Mouse (Mus musculus) heart, adult 18-20 months (tissue): Measurements from ENCODE around the gene Gm42906. TPM values are rescaled to one million over a fixed set of nuclear protein-coding genes. Genes with fewer than 3 reads are reported as not detected.

ENCODE experiments used
- DNase-seq, 2 experiments: peaks; one replicate each; pipeline ENCODE4 v3.0.0; 2021 to 2022; ENCODE audit warnings: mixed read lengths in 1 of 2
- total RNA-seq, 2 experiments: library from RNA; stranded (reverse); gene quantifications; 2 replicates each; pipeline ENCODE4 v1.2.3; 2021

The Gm42906 gene
- total RNA-seq, 2 experiments from 2014 or later, result 1.7 TPM; not detected in 1

DNA sequence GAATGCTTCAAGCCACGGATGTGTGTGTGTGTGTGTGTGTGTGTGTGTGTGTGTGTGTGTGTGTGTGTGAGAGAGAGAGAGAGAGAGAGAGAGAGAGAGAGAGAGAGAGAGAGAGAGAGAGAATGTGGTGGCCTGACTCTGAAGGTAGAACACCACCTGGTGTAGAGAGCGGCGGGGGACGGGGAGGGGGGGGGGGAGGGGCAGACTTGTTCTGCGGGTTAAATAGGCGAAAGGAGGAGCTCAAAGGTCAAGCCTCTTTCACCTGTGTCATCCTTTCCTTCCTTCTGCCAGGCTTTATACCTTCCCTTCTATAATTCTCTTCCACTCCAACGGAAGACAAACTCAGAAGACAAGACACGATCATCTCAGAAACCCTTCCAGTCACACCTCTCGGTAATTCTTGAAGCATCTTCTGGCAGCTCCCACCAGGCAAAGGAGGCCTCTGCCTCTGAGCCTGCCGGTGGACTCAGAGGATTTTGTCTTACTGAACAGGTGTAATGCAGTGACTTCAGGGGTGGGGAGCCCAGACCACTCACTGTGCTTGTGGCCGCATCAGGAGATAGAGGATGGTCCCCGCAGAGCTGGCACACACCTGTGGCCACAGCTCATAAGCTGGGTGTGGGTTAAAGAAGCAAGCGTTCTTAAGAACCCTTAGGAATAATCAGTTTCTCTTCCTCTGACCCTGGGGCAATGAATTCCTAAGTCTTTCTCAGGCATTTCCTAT, 195.2 kb downstream of the Gm42906 start:
- DNase-seq, result no peak

DNA sequence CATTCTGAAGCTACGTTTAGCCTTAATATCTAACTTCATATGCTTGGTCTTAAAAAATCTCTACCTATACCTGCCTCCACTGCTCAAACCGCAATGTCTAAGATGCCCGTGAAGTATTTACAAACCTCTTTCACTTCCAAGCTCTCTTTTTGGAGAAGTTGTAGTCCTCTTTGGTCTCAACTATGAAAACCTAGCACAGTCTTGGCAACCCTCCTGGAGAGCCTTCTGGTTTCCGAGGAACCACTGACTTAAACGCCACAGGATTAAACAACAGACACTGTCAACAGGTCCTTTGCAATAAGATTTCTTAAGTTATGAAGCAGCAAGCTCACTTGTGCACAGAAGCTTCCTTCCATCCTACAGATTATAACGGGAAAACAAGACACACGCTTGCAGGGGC, 196.1 kb downstream of the Gm42906 start:
- no peak for DNase-seq

DNA sequence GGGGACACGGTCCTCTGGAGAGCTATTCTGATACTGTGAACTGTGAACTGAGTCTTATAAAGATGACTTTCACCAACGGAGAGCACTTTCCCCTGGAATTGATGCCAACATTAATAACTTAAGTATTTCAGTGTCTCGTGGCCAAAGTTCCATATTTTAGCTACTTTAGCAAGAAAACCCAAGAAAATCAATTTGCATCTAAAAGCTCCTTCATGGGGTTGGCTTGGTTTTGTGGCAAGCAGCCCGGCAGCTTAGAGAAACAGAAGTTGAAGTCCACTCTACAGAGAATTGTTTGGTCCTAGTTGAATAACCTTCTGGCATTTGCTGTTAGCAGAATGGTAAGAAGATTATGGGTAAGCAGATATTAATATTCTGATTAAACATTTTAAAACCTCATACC, 196.6 kb downstream of the Gm42906 start:
- no peak for DNase-seq

DNA sequence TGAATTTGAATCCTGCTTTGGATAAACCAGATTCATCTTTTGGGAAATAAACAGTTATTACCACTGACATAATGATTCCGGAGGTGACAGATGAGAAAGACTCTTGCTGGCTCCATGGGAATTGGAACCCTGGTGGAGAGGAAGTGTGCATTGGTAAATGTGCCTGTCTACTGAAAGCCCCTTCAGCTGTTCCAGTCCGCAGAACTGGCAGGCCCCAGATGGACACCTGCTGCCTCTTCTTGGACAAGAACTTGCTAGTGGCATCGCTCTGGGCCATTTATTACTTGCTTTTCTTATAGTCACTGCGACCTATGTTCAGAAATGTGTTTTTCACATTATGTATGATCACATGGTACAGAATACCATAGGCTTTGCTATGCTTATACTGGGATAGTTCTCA, 197.5 kb downstream of the Gm42906 start:
- DNase-seq, result no peak

DNA sequence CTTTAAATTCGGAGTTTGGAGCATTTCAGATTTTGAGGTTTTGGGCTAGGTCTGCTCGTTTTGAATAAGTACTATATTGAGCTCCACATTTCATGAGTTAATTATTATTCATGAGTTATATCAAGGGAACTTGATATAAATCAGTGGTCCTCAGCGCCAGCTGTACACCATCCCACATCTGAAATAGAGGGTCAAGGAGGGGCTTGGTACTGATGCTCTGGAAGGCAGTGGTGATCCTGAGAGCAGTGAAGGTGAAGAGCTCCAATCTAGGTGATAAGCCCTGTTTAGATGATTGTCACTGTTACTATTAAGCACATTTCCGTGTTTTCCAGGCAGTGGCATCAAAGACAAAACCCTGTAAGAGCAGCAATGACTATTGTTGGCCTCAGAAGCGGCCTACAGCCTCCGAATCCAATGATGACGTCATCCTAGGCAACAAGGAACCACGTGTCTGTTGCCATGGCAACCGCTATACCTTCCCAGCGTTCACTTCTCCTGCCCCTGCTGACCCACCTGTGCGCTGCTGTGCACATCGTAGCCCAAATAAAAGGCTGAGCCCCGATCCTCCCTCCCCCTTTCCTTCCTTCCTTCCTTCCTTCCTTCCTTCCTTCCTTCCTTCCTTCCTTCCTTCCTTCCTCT, 199.5 kb downstream of the Gm42906 start:
- DNase-seq, result no peak

DNA sequence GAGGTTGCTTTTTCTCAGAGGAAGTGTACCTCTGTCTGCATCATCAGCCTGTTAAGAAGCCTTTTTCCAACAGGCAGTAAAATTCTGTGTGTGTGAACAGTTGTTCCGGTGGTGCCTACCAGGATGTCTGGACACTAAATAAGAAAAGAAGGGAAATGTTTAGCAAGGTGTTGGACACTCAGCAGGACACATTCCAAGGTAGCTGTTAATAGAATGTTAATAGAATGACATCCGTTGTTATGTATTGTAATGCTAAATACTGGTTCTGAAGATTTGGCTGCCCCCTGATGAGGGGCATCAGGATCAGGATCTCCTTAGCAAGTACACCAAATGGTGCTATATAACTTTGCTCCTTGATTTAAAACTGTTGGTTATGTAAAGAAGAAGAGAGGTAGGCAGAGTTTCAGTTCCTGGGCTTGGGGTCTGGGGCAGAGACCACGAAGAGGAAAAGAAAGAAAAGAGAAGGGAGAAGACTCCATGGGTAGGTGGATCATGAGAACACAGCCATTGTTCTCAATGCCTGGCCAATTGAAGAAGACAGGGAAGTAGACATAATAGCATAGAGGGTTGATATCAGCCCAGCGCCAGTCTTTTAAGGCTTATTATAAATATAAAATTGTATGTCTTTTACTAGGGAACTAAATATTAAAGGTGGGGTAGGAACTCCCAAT, 204.1 kb downstream of the Gm42906 start:
- DNase-seq, result no peak

DNA sequence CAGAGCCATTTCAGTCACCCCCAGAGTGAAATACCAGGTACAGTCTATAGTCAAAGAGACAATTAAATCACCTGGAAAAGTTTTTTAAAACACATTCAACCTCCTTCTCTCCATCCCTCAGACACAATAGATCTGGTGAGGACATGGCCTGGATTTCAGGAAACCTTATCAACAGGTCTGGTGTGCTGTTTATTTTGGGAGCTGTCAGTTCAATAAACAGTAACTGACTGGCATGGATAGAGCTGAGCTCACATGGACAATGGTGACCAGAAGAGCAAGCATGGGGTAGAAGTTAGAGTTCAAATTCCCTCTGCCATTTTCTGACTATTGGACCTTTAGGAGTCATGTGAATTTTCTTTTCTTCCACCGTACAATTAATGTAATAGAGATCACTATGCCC, 205.2 kb downstream of the Gm42906 start:
- DNase-seq, result no peak

DNA sequence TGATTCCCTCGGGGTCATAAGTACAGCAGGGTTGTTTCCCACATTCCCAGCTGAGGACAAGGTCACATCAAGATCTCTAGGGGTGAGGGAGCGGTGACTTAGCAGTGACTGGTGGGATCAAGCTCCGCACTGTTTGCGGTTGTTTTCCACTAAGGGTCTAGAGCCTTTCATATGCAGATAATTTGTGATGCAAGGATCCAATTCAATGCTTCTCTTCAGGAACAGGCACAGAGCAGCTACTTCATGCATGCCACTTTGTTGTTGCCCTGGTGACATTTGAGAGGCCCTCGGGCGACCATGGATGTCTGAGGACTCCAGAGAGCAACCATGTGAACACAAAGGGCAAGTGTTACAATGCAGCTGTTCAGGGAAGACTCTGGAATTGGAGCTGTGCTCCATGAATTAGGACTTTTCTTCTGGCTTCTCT, 209.3 kb downstream of the Gm42906 start:
- DNase-seq, result peak in 1 of 2 experiments; percentile 54

DNA sequence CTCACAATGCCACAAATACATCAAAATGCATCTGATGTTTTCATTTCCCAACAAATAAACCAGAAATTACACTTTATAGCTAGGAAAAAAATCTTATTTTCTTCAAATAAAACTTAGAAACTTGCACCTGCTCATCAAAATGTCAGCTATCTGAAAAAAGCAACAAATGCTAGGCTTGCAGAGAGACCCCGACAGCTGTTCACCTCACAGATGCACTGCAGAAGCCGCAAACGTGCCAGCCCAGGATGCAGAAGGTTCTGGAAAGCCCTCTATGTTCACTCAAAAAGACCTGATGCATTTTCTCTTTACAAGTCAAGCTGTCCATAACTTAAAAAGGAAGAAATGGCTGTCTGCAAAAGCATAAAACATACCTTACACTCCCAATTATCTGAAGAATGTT, 214.9 kb downstream of the Gm42906 start:
- DNase-seq, result no peak

DNA sequence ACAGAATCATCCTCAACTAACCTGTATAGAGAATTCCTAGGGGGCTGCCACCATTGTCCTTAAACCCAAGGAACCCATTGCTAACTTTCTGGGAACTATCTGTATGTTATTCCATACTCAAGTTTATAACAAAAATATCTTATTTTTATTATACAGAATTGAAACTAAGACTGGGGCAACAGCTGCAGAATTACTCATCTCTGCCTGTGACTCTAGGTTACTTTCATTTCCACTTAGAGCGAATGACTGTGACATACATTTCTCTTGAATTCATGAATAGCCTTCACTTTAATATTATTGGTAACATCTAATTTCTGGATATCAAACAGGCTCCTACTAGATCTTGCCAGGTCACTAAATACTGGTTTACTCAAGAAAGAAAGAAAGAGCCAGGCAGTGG, 217.1 kb downstream of the Gm42906 start:
- no peak for DNase-seq

DNA sequence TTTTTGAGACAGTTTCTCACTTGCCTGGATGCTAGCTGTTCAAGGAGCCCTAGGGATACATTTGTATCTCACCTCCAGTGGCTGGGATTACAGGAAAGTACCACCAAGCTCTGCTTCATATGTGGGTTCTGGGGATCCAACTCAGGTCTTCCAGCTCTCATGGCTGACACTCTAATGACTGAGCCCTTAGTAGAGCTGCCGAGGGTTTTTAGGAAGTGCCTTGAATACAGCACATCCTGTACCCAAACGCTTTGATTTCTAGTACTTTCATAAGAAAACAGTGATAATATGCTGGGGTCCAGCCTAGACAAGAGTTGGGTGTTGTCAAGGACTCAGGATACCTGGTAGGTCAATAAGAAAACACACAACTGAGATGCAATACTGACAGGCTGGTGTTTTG, 217.9 kb downstream of the Gm42906 start:
- no peak for DNase-seq

DNA sequence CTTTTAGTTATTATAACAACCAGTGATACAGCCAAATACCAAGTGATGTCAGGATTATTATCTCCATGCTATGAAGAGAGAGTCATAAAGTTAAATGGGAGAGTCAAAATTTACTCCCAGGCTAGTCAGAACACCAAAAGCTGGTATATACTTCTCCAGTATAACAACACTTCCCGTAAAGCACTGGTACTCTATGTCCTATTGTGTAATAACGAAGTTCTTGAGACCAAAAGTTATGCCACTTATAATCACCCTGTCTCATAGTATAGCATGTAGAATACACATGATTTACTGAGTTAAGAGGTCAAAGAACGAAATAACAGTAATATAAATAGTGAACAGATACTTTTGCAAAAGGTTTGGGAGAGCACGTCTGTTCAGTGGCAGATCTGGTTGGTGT, 222.9 kb downstream of the Gm42906 start:
- DNase-seq, result no peak

DNA sequence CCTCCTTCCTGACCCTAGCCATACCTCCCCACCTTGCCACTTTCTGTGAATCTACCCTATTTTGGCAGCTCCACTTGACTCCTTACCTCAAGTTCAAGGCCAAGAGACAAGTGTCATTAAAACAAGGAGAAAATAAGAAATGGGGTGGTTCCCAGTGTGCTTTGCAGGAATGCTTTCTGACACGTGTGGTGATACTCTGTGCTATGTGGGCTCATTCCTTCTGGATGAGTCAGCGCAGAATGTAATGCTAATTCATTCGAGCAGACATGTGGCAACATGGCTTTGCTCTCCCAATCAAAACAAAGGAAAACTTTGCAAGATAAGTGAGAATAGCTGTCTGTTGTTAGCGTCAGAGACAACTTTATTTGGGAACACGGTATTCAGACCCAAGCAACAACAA, 225.0 kb downstream of the Gm42906 start:
- DNase-seq, result no peak

DNA sequence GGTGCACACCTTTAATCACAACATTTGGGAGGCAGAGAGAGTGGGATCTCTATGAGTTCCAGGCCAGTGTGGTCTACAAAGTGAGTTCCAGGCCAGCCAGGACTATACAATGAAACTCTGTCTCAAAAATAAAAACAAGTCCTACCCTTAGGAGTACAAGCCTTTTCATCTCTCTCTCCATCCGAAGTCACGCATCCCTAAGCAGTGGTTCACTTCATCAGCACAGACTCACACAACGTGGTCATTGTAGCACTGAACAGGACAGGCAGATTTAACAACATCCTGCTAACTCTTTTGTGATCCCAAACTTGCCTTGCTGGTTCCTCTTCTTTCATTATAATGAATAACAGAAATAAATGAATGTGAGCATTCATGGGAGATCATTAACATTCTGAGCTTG, 226.7 kb downstream of the Gm42906 start:
- no peak for DNase-seq

DNA sequence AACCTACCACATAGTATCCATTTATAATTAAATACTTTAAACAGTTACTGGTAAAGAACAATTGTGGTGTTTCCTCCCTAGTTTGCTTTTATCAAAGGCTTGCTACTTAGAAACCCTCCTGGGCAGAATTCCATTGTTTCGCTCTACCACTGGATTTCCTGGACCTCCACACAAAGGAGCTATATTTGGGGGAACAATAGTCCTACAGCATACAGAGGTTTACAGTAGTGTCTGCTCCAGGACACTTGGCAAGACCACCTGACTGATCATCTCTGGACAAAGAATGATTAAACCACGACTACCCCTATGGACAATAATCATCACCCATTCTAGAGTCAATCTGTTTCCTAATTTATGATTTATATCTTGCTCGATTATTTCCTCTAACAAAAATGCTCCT, 228.7 kb downstream of the Gm42906 start:
- no peak for DNase-seq

DNA sequence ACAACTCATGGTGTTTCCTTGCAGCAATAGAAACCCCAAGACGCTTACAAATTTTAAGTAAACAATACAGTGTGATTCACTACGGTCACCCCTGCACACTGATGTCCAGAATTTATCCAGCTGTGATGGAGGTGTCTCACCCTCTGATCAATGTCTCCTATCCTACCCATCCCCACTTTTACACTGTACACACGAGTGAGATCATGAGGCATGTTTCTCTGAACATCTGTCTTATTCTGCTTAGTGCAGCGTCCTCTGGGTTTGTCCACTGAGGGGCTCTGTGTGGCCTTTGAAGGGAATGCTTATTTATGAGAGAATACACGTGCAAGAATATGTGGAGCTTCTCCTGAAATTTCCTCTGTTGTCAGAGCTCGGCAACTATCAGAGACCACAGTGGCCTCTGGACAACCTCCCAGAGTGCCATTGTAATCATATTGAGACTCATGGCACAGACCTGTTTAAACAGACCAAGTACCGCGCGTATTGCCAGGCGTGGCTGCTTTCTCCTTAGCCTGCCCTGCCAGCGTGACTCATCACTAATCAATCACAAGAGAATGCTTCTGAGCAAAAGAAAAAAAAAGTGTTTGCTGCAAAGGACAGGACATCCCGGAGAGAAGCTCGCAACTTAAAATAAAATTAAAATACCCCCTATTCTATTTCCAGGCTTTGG, 231.2 kb downstream of the Gm42906 start:
- no peak for DNase-seq

DNA sequence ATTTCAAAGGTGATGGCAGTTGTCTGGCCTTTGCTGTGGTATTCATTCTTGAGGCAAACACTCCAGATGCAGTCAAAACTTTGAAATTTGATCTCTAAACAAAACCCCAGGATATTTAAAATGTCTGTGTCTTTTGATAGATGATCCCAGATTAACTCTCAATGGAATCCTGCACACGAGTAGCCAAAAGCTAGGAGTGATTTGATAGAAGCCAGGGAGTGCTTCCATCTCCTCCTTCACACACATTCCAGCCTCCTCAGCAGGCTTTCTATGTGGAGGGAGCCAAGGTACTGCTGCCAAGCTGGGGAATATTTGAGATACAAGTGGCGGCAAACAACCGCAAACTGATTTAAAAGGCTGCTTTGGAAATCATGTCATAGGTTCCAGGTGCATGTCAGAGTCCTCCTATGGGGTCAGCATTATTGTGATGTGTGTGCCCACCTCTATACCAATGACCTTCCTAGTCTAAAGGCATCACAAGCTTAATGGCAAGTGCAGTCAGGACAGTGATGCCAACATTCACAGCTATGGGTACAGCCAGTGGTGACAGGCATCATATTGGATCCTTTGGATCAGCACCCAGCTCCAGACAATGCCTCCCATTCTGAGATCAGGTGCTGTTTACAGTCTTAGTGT, 234.0 kb downstream of the Gm42906 start:
- peak in 1 of 2 experiments; percentile 46 for DNase-seq

DNA sequence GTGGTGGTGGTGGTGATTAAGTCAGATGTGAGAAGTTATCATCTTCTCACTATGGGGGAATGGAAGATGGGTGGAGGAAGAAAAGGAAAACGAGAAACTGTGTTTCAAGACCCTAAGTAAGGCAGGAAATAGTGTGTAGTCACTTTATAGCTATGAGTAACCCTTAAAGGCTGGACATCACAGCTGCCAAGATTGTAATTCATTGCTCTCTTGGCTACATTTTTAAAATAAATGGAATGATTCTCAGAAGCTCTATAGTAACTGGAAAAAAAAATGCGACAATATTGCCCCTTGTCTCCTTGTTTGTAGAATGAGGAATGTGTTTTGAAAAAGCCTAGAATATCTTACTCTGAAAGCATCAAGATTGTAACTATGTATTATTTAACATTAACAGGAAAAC, 235.7 kb downstream of the Gm42906 start:
- no peak for DNase-seq

DNA sequence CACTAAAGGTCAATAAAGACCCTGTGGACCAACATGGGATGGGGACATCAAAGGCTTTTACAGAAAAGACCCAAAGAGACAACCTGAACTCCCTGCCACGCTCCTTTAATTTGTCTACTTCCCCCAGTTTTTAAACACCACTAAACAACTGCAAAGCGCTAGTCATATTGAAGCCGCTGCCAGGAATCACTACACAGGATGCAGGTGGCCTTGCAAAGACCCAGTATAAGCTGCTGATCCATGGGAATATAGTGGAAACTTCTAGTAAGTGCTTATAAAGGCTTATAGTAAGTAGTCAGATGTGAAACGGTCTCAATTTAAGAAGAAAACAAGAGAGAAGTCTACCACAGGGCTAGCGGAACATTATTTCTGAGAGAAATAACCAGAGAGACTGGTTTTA, 237.2 kb downstream of the Gm42906 start:
- DNase-seq, result no peak

DNA sequence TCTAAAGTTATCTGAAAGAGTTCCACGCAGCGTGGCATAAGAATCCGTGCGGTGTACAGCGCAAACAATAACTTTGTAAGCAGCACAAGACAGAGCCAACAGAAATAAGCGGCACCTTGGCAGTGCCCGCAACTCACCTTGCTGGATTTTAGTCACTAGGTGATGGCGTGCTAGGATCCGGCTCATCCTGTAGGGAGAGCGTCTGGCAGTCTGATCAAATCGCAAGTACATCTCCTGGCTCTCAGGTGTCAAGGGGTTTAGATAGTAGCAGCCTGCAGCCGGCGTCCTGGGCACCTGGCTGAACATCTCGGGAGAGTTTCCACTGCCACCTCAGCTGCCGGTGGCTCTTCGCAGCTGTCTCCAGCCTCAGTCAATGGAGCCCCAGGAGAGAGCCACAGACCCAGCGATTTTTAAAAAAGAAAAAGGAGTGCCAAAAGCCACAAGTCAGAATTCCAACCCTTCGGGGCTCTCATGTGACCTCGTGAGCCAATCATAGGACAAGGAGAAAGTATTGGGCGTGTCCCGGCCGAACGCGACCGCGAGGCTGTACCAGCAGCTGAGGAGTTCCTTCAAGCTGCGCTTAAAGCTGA, 238.1 kb downstream of the Gm42906 start:
- DNase-seq, result peak; percentile 85 to 91

DNA sequence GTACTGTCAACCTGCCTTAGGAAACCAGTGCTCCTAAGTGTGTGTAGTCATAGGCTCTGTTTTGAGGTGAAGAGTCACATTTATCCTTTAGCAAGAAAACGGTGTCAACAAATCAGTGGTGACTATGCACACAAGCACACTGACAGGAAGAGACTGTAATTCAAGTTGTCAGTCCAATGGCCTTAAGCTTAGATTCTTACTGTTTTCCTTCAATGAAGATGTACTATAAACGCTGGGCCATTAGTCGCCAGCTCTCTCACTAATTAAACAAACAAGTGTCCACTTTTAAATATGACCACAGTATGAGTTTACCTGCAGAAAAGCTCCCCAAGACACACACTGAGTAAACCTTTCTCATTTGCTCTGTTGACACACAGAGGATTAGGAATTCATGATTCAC, 238.6 kb downstream of the Gm42906 start:
- DNase-seq, result no peak

DNA sequence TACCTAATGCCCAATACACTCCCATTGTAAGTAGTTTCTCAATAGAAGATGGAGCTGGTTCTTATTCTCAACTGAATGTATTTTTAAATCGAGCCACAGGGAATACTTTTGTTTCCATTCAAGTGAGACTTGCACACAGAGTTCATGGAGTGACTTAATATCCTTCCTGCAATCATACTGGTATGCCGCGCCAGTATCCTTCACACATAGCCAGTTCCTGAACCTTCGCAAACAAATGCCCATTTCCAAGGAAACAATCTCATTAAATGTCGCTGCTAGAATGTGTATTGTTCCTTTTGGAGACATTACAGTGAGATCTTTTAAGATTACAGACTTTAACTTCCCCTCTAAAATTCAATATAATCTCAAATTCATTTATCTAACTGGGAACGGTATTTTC, 239.3 kb downstream of the Gm42906 start:
- DNase-seq, result peak in 1 of 2 experiments; percentile 68
